Mouse (Mus musculus) heart, embryonic 13.5 days (tissue): ENCODE measurements at regions not wholly inside any gene's neighbourhood (a gene's known extent, or its start where the extent isn't known, plus 50 kb on each side); places are given as distances from the start of the nearest gene placed in this dataset.

Source experiments
- ATAC-seq: fragments of 200-750 bp; cut with Nextera tagmentation; 2 replicates; pipeline ENCODE4 v1.8.0; 2017; ENCODE audit warnings: moderate TSS enrichment; ENCODE audit not compliant: insufficient number of reproducible peaks, low FRiP score, low TSS enrichment; ENCODE audit errors: extremely low read depth
- H3K27ac ChIP-seq: fragments of 300-500 bp; sonication (generic); replicated peaks from 2 replicates; pipeline ENCODE4 v1.5.1; 2015; ENCODE audit warnings: moderate library complexity, mild to moderate bottlenecking, inconsistent platforms
- H3K27me3 ChIP-seq: fragments of 300-500 bp; sonication (generic); replicated peaks from 2 replicates; pipeline ENCODE4 v1.6.1; 2015; ENCODE audit warnings: mild to moderate bottlenecking, inconsistent platforms
- H3K36me3 ChIP-seq: fragments of 300-500 bp; sonication (generic); 2 replicates; pipeline ENCODE4 v1.6.1; 2015; ENCODE audit warnings: mild to moderate bottlenecking, inconsistent platforms
- H3K4me1 ChIP-seq: fragments of 300-500 bp; sonication (generic); 2 replicates; pipeline ENCODE4 v1.6.1; 2015; ENCODE audit warnings: inconsistent platforms
- H3K4me2 ChIP-seq: fragments of 300-500 bp; sonication (generic); 2 replicates; pipeline ENCODE4 v1.6.1; 2015; ENCODE audit warnings: inconsistent platforms, mild to moderate bottlenecking, moderate library complexity
- H3K4me3 ChIP-seq: fragments of 300-500 bp; sonication (generic); 2 replicates; pipeline ENCODE4 v1.5.1; 2015; ENCODE audit warnings: moderate library complexity, mild to moderate bottlenecking, inconsistent platforms
- H3K9ac ChIP-seq: fragments of 300-500 bp; sonication (generic); 2 replicates; pipeline ENCODE4 v1.6.1; 2015; ENCODE audit warnings: inconsistent platforms, mild to moderate bottlenecking, moderate library complexity
- H3K9me3 ChIP-seq: fragments of 300-500 bp; sonication (generic); 2 replicates; pipeline ENCODE4 v1.6.1; 2016; ENCODE audit warnings: inconsistent platforms
- WGBS: fragments of 180-500 bp; shearing (Covaris S2); methylation state at CpG from one replicate; pipeline ENCODE4 v1.1.7; 2015; ENCODE audit warnings: mixed read lengths; 5-methylcytosine and 5-hydroxymethylcytosine counted together

DNA sequence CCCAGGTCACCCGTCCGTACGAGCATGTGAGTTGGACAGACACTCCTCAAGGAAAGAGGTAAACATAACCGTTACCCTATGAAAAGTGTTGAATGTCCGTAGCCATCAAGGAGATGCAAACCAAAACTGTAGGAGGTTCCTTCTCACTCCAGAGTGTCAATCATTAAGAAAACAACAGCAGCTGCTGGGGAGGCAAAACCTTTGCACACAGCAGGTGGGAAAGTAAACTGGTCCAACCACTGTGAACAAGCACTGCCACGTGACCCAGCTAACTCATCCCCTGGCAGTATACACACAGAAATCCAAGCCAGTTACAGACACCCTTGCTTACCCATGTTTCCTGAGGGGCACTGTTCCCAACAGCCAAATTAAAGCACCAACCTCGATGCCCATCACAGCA lies 54.7 kb upstream of the Irx5 start:
- Histone ChIP-seq H3K36me3 (no peaks in the 10 kb centered on the region), H3K4me1 (no peaks in the 10 kb centered on the region), H3K4me3 (no peak overlapping the region), H3K4me2 (no peak overlapping the region), H3K27me3 (peaks cover 36% of the 10 kb centered on the region), H3K9ac (no peak overlapping the region), H3K27ac (no peak overlapping the region), H3K9me3 (peaks cover 7% of the 10 kb centered on the region)
- ATAC-seq = no peak
- WGBS = 60% methylated on average over 7 of the region's 7 CpGs

GRCm38 (mm10) chr8:92301029-92301428 lies 56.4 kb upstream of the Irx5 start:
- Histone ChIP-seq H3K27ac (no peak overlapping the region), H3K27me3 (peaks cover 49% of the 10 kb centered on the region), H3K4me3 (no peak overlapping the region), H3K36me3 (no peaks in the 10 kb centered on the region), H3K9me3 (peaks cover 7% of the 10 kb centered on the region), H3K9ac (no peak overlapping the region), H3K4me1 (no peaks in the 10 kb centered on the region), H3K4me2 (no peak overlapping the region)
- WGBS = 75% methylated on average over 3 of the region's 3 CpGs
- ATAC-seq = no peak

GRCm38 (mm10) chr8:92286841-92287811 lies 70.3 kb upstream of the Irx5 start:
- ATAC-seq = no peak
- Histone ChIP-seq H3K27ac (no peak overlapping the region), H3K36me3 (no peaks in the 10 kb centered on the region), H3K9ac (no peak overlapping the region), H3K4me3 (no peak overlapping the region), H3K4me2 (no peak overlapping the region), H3K4me1 (no peaks in the 10 kb centered on the region), H3K9me3 (no peaks in the 10 kb centered on the region), H3K27me3 (peaks cover 45% of the 10 kb centered on the region)
- whole genome bisulfite sequencing = 65% methylated on average over 26 of the region's 26 CpGs

GRCm38 (mm10) chr8:92275755-92276154 lies 81.7 kb upstream of the Irx5 start:
- Histone ChIP-seq H3K27me3 (no peaks in the 10 kb centered on the region), H3K27ac (no peak overlapping the region), H3K4me2 (no peak overlapping the region), H3K36me3 (no peaks in the 10 kb centered on the region), H3K9me3 (no peaks in the 10 kb centered on the region), H3K9ac (no peak overlapping the region), H3K4me3 (no peak overlapping the region), H3K4me1 (no peaks in the 10 kb centered on the region)
- WGBS = 84% methylated on average over 5 of the region's 5 CpGs
- ATAC-seq = no peak

- 89% methylated on average over 1 of the region's 1 CpGs for WGBS
- H3K4me3 ChIP-seq = no peak overlapping the region
Measured at GRCm38 (mm10) chr8:92272726-92273125, 84.7 kb upstream of the Irx5 start.

DNA sequence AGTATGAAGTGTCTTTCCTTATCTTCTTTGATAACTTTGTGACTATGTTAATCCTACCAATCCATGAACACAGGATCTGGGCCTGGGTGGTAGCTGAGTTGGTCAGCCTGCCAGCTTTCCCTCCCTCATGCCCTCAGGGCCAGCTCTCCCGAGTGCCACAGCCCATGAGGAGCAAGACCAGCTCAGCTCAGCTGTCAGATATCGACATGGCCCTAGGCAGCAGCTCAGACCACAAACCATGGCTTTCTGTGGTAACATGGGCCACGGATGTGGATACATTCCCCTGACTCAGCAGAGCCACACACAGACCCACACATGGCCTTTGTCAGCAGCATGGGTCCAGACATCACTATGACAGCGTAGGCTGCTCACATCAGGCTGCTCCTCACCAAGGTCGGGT lies 85.4 kb upstream of the Irx5 start:
- H3K9ac ChIP-seq = no peak overlapping the region
- no peaks in the 10 kb centered on the region for H3K36me3 ChIP-seq
- H3K4me1 ChIP-seq = no peaks in the 10 kb centered on the region
- no peak for ATAC-seq
- H3K27me3 ChIP-seq = no peaks in the 10 kb centered on the region
- no peak overlapping the region for H3K4me2 ChIP-seq
- no peak overlapping the region for H3K27ac ChIP-seq
- peaks cover 9% of the 10 kb centered on the region; the same call in 1 of the 2 replicates for H3K9me3 ChIP-seq
- H3K4me3 ChIP-seq = no peak overlapping the region
- 62% methylated on average over 5 of the region's 5 CpGs for WGBS

More at GRCm38 (mm10) chr8:92272726-92273125, 84.7 kb upstream of the Irx5 start:
- H3K9ac ChIP-seq = no peak overlapping the region
- H3K27me3 ChIP-seq = no peaks in the 10 kb centered on the region
- H3K27ac ChIP-seq = no peak overlapping the region
- no peaks in the 10 kb centered on the region for H3K4me1 ChIP-seq
- no peak for ATAC-seq
- no peak overlapping the region for H3K4me2 ChIP-seq
- H3K9me3 ChIP-seq = peaks cover 9% of the 10 kb centered on the region; the same call in 1 of the 2 replicates
- no peaks in the 10 kb centered on the region for H3K36me3 ChIP-seq

GRCm38 (mm10) chr8:92270636-92271035 lies 86.8 kb upstream of the Irx5 start:
- Histone ChIP-seq H3K27ac (no peak overlapping the region), H3K9me3 (peaks cover 9% of the 10 kb centered on the region; the same call in 1 of the 2 replicates), H3K4me3 (no peak overlapping the region), H3K9ac (no peak overlapping the region), H3K27me3 (no peaks in the 10 kb centered on the region), H3K4me1 (peaks cover 7% of the 10 kb centered on the region; the same call in 1 of the 2 replicates), H3K4me2 (no peak overlapping the region), H3K36me3 (no peaks in the 10 kb centered on the region)
- ATAC-seq = no peak

- H3K4me1 ChIP-seq = peaks cover 7% of the 10 kb centered on the region; the same call in 1 of the 2 replicates
- H3K4me3 ChIP-seq = no peak overlapping the region
- no peaks in the 10 kb centered on the region for H3K27me3 ChIP-seq
- 71% methylated on average over 6 of the region's 6 CpGs for WGBS
- ATAC-seq = no peak
- no peak overlapping the region for H3K9ac ChIP-seq
- H3K9me3 ChIP-seq = peaks cover 9% of the 10 kb centered on the region; the same call in 1 of the 2 replicates
- no peak overlapping the region for H3K27ac ChIP-seq
- H3K36me3 ChIP-seq = no peaks in the 10 kb centered on the region
- H3K4me2 ChIP-seq = no peak overlapping the region
Measured at GRCm38 (mm10) chr8:92267415-92267814, 90.0 kb upstream of the Irx5 start.

DNA sequence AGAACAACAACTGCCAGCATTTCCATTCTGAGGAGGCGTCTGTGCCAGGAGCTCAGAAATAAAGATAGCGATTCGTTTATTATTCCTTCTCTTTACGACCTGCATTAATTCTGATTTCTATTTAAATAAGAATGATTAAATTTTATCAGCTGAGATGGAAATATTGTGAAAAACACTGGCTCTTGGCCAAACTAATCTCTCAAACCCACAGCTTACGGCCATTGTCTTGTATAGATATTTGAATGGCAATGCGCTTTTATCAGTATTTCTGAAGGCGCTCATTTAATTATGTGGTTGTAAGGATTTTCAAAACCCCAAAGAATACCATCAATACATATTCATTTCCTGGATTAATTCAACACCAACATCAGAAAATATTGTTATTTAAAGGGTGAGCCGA lies 97.4 kb upstream of the Irx5 start:
- Histone ChIP-seq H3K4me3 (no peak overlapping the region), H3K9me3 (no peaks in the 10 kb centered on the region), H3K4me1 (no peaks in the 10 kb centered on the region), H3K36me3 (no peaks in the 10 kb centered on the region), H3K4me2 (no peak overlapping the region), H3K27me3 (no peaks in the 10 kb centered on the region; the same call in 1 of the 2 replicates), H3K9ac (no peak overlapping the region), H3K27ac (no peak overlapping the region)
- WGBS = 79% methylated on average over 8 of the region's 8 CpGs
- no peak for ATAC-seq

DNA sequence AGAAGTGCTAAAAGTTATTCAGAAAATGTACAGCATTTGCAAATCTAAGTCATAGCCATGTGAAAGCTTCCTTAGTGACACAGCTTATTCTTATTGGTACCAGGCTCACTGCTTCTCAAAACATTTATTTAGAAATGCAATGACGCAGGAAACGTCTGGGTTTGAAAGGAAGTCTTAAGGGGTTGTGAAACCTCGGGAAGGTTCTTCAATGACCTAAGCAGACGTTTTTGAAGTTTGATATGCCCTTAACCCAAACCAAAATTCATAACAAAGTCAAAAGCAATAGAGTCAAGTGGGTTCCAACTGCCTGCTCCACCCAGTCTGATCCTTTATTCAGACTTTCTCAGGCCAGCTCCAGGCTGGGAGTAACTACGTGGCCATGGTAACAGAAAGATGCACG lies 99.2 kb upstream of the Irx5 start:
- H3K27me3 ChIP-seq = no peaks in the 10 kb centered on the region; the same call in 1 of the 2 replicates
- 68% methylated on average over 6 of the region's 6 CpGs for WGBS
- H3K9me3 ChIP-seq = no peaks in the 10 kb centered on the region
- no peak overlapping the region for H3K4me2 ChIP-seq
- H3K36me3 ChIP-seq = no peaks in the 10 kb centered on the region
- no peak overlapping the region for H3K9ac ChIP-seq
- no peak for ATAC-seq
- H3K27ac ChIP-seq = no peak overlapping the region
- peaks cover 5% of the 10 kb centered on the region for H3K4me1 ChIP-seq
- H3K4me3 ChIP-seq = no peak overlapping the region

DNA sequence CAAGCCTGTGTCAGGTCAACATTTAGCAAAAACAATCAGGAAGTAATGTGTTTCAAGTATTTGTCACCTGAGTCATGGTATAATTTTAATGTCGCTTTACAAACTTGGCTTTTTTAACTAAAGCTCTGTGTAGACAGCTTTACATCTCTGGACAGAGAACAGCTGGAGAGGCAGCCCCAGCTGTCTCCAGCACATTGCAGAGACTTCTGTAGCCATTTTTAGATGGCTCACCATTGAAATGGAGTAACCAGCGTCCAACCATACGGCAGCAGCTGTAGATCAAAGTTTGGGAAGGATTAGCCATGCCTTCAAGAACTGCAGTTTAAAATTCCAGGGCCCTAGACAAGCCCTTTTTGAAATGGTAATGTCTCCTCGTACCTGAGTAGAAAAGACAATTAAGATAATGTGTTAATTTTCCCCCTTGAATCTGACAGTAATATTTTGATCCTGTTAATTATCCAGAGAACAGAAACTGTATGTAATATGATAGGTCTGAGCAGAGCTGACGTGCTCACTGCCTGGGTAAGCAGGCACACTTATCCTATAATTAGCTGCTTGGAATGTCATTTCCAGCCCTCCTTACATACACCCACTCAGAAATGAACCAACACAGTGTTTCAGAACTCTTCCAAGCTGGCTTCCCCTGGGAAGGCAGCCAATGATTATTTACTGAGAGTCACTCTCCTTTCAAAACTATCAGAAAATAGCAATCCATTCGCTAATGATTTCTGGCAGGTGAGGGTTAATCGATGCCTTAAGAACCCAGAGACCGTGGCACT lies 104.6 kb upstream of the Irx5 start:
- no peaks in the 10 kb centered on the region for H3K9me3 ChIP-seq
- no peaks in the 10 kb centered on the region for H3K36me3 ChIP-seq
- no peaks in the 10 kb centered on the region; the same call in 1 of the 2 replicates for H3K27me3 ChIP-seq
- peak overlapping the region; percentile 82 for H3K27ac ChIP-seq
- no peak overlapping the region for H3K4me3 ChIP-seq
- H3K9ac ChIP-seq = 0 out of 2 replicates have a peak overlapping the region, but pooled peaks have one; percentile 28
- peaks cover 18% of the 10 kb centered on the region for H3K4me1 ChIP-seq
- ATAC-seq = no peak
- H3K4me2 ChIP-seq = peak overlapping the region; percentile 32
- WGBS = 44% methylated on average over 8 of the region's 8 CpGs
